Comparison of ENCODE assay signal across 8 mouse cellular contexts in the genomic region with DNA sequence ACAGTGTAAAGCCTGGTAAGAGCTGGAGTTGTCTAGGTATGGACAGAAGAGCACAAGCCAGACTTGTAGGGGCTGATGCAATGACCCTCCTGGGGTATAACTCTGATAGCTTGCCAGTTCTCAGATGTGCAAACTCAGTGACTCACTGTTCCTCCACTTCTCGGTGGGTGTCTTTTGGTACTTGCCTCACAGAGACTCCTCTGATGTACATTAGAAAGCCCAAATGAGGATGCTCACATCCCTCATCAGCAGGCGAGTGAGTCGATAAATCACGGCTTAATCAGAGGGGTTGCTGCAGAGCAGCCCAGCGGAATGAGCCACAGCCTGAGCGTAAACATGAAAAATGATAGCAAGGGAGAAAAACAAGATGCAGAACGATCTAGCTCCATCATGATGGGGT. TPM values are rescaled to one million over a fixed set of nuclear protein-coding genes. Genes with fewer than 3 reads are reported as not detected.
"Had no signal": no experiment of that assay in that cellular context is flagged by ENCODE, and none has a peak within 500 bp of the region (broad histone marks: within the 10 kb centered on the region; RNA-seq: fewer than 3 reads in every experiment).

No protein-coding gene starts in this region.

- DNase-seq: kidney, adult 8-10 months; kidney, postnatal 36 days; lung, embryonic 14.5 days; lung, postnatal 10 days; lung, postnatal 4 days; thymus, postnatal 36 days had no signal

RNA-seq across cellular contexts. Expression of a gene that starts 46.2 kb away (rescaled TPM):
- total RNA-seq: megakaryocyte, adult 5-6 weeks; monocyte, adult 5-6 weeks had no signal
